Mouse (Mus musculus) adrenal gland, postnatal 4 days (tissue): Measurements from ENCODE around the gene Scgb1a1. TPM values are rescaled to one million over a fixed set of nuclear protein-coding genes. Genes with fewer than 3 reads are reported as not detected.

Experiments used
- DNase-seq, 2 experiments: peaks; one replicate each; pipeline ENCODE4 v3.0.0; 2021 to 2022; ENCODE audit warnings: low spot score in 2 of 2, mixed read lengths in 2 of 2
- total RNA-seq, 2 experiments: library from RNA; stranded (reverse); gene quantifications; 2 replicates each; pipeline ENCODE4 v1.2.3; 2021

Scgb1a1 gene
- total RNA-seq, 2 experiments from 2014 or later = not detected

DNA sequence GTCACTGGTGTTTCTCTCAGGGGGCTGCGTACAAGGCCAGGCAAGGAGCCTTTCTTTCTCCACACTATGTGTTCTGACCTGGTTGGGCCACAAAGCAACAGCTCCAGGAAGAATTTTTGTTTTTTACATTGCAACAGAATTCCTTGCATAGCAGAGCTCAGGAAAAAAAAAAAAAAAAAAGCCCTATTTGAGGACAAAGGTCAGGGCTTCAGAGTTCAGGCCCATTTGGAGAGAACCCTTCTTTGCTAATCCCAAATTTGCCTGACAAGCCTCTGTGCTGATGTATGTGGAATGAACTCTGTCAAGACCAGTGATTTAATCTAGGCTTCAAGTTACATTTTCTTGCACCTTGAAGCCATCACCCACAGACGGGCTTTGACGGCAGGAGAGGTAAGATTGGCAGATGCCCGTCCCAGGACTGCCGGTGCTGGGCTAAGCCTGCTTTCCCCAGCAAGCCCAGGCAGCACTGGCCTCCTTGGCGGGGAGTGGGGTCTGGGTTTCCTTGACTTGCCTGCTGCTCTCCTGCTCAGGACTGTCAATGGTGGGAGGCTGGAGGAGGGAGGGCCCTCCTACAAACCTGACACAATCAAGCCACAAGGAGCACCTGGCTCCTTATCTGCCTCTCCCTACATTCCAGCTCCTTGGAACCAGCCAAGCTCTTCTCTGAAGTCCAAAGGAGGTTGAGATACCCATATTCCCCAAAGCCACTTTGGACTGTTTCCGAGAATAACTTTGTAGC, 40.4 kb downstream of the Scgb1a1 start:
- DNase-seq = no peak

DNA sequence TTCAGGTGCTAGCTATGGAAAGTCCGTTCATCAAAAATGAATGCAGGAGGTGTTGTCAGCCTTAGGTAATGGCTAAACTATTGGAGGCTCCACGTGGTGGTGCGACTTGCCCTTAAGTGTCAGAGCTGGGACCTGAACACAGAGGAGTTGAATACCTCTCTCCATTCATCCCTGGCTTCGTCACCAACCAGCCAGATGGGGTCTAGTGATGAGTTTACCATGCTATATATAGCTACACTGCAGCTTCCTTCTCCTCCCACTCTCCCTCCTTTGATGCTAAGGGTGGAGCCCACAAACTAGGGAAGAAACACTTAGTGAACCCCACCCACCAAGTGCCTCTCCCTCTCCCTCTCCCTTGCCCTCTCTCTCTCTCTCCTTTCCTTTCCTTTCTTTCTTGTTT, 43.5 kb downstream of the Scgb1a1 start:
- DNase-seq = no peak

DNA sequence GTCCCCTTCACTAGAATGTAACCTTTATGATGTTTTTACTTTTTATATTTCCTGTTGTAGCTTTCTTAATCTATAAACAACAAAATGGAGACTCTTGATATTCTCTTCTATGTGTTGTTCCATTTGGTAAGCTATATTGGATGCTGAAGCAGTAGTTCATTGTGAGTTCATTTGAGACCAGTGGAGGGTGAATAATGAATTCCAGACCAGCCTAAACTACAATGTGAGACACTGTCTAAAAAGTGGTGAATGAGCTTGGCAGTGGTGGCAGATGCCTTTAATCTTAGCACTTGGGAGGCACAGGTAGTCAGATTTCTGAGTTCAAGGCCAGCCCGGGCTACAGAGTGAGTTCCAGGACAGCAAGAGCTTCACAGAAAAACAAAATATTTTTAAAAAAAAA, 44.6 kb downstream of the Scgb1a1 start:
- no peak for DNase-seq

DNA sequence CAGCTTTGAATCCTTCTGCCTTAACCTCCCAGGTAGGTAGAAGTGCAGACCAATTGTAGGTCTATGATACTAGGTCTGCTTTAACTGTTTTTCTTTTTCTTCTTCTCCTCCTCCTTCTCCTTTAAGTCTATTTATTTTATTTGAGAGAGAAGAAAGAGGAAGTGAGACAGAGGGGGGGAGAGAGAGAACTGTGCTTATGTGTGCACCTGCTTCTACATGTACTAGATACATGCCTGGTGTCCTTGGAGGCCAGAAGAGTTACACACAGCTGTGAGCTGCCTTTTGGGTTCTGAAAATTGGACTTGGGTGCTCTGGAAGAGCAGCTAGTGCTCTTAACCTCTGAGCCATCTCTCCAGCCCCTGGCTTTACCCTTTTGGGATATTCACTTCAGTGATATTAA, 46.7 kb downstream of the Scgb1a1 start:
- DNase-seq = no peak

DNA sequence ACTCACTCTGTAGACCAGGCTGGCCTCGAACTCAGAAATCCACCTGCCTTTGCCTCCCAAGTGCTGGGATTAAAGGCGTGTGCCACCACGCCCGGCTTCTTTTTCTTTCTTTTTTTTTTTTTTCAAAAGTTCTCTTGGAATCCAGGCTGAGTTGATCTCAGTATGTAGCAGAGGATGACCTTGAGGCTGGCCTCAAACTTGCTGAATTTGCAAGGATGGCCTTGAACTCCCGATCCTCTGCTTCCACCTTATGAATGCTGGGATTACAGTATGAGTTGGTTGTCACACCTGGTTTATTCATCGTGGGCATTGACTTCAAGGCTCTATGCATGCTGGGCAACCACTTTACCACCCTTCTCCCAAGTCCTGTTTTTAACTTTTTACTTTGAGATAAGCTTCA, 47.1 kb downstream of the Scgb1a1 start:
- DNase-seq = no peak

DNA sequence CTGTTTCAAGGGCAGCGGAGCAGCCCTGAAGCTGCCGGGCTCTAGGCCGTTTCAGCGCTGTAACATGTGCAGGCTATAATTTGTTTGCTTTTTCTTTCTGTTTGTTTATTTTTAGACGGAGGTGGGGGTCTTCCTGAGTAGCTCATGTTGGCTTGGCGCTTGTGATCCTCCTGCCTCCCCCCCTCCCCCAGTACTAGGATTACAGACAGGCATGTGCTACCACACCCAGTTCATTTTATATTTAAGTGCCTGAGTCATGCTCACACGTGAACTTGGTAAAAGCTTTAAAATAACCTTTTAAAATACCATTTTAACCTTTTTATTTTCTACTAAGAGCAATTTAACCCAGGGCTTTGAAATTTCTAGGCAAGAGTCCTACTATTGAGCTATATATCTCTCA, 47.8 kb downstream of the Scgb1a1 start:
- DNase-seq = no peak

DNA sequence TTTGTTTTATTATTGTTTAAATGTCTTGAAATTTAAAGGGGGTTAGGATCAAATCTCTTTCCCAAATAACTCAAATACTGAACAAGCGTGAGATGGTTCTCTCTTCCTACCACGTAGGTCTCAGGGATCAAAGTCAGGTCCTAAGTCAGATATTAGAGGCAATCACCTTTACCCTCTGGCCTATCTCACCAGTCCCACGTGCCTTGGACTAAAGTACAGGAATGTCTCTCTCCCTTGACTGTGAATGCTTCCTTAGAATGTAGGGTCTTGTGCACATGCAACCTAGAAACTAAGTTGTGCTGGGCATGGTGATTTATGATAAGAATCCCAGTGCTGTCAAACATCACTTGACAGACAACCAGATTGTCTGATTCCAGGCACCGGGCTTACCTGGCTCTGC, 48.5 kb downstream of the Scgb1a1 start:
- DNase-seq = no peak

DNA sequence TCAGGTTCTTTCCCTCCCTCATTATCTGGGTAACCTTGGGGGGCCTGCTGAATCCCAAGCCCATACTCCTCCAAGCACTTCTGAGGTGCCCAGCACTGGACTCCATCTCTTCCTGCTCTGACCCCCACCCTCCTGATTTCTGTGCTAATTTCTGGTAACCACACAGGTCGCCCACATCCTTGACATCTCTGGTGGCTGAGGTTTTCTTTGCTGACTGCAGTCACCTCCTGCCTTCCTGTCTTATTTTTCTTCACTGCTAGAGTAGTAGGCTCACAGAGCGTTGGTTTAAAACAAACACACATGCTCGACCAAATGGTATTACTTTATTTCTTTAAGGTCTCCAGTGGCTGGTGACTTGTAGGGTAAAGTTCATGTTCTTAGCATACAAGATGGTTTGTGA, 49.6 kb downstream of the Scgb1a1 start:
- no peak for DNase-seq

DNA sequence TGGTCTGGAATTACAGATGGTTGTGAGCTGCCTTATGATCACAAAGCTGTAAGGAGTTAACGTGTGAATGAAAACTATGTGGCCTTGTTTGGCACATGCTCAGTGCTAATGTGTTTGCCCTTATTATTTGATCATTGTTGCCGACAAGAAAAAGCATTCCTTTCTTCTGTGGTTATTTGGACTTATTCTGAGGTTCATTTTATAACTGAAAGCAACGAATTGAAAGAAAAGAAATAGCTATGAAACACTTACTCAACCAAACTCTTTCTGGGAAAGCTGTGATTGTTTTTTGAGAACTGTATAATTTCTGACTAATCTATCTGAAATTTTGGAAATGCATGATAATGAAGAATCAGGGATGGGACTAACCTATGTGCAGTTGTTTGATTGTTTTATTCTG, 52.7 kb downstream of the Scgb1a1 start:
- no peak for DNase-seq

DNA sequence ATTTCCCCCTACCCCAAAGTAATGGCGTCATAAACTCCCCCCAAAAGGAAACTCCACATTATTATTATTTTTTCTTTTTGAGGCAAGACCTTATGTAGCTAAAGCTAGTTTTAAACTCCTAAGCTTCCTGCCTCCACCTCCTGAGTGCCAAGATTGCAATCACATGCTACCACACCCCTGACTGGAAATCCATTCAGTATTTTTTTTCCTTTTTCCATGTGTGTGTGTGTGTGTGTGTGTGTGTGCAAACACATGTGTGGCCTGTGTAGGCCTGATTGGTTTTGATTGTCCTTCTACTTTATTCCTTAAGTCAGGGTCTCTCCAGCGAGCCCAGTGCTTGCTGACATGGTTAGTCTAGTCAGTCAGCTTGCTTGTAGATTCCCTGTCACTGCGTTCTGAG, 53.3 kb downstream of the Scgb1a1 start:
- DNase-seq = no peak

Other genes starting within 250 kb of the Scgb1a1 start
- gene Gng3, start 248.8 kb downstream of the Scgb1a1 start, total RNA-seq = 10 to 100 TPM; 14.5 to 16.3 TPM
- gene Lrrn4cl, start 237.2 kb downstream of the Scgb1a1 start, total RNA-seq = 1 to 10 TPM; 3.5 to 4.2 TPM
- 100 to 1,000 TPM; 217 to 224 TPM for gene Ubxn1, start 216.5 kb downstream of the Scgb1a1 start, total RNA-seq
- gene Uqcc3, start 207.0 kb downstream of the Scgb1a1 start, total RNA-seq = 10 to 100 TPM; 56.6 to 59.1 TPM
- 10 to 100 TPM; 11.8 to 12.7 TPM for gene Lbhd1, start 204.2 kb downstream of the Scgb1a1 start, total RNA-seq
- gene Gm49403, start 204.0 kb downstream of the Scgb1a1 start, total RNA-seq = not detected
- 10 to 100 TPM; 36.7 to 37.7 TPM for gene 1810009A15Rik, start 199.1 kb downstream of the Scgb1a1 start, total RNA-seq
- 1 to 10 TPM; 2.8 to 3.3 TPM for gene Gm49416, start 199.0 kb downstream of the Scgb1a1 start, total RNA-seq
- 10 to 100 TPM; 29.6 to 30.9 TPM for gene Ints5, start 195.0 kb downstream of the Scgb1a1 start, total RNA-seq
- 100 to 1,000 TPM; 183 to 194 TPM for gene Ganab, start 189.9 kb downstream of the Scgb1a1 start, total RNA-seq
- 10 to 100 TPM; 56.2 to 56.8 TPM for gene B3gat3, start 167.6 kb downstream of the Scgb1a1 start, total RNA-seq
- 10 to 100 TPM; 13.3 to 15.3 TPM for gene Rom1, start 158.6 kb downstream of the Scgb1a1 start, total RNA-seq
- gene Eml3, start 158.4 kb downstream of the Scgb1a1 start, total RNA-seq = 10 to 100 TPM; 65.2 to 72.1 TPM
- gene Mta2, start 146.1 kb downstream of the Scgb1a1 start, total RNA-seq = 100 to 1,000 TPM; 141 to 144 TPM
- gene Tut1, start 134.1 kb downstream of the Scgb1a1 start, total RNA-seq = 10 to 100 TPM; 23.2 to 26.9 TPM
- gene Eef1g, start 120.9 kb downstream of the Scgb1a1 start, total RNA-seq = 100 to 1,000 TPM; 505 to 508 TPM
- gene Ahnak, start 98.7 kb downstream of the Scgb1a1 start, total RNA-seq = 100 to 1,000 TPM; 125 to 131 TPM
- gene Asrgl1, start 47.7 kb upstream of the Scgb1a1 start, total RNA-seq = 10 to 100 TPM; 23.7 to 25.1 TPM